Mouse (Mus musculus) thymus, adult 2 months (tissue): ENCODE measurements around the gene Sdccag8. TPM values are rescaled to one million over a fixed set of nuclear protein-coding genes. Genes with fewer than 3 reads are reported as not detected.

Experiments used
- DNase-seq: peaks from one replicate; pipeline ENCODE4 v3.0.0; 2021
- H3K27ac ChIP-seq: fragments of 200-500 bp; 2 replicates; pipeline ENCODE4 v1.5.1; 2012; ENCODE audit warnings: low read length, control low read depth; ENCODE audit not compliant: control insufficient read depth, insufficient read depth
- H3K27me3 ChIP-seq: fragments of 200-500 bp; 2 replicates; pipeline ENCODE4 v1.6.1; 2012; ENCODE audit warnings: mild to moderate bottlenecking, low read length, moderate library complexity, mixed read lengths; ENCODE audit not compliant: control insufficient read depth, insufficient read depth
- H3K36me3 ChIP-seq: fragments of 200-500 bp; 2 replicates; pipeline ENCODE4 v1.6.1; 2012; ENCODE audit warnings: mild to moderate bottlenecking, low read length, moderate library complexity; ENCODE audit not compliant: control insufficient read depth, insufficient read depth
- H3K4me1 ChIP-seq: fragments of 200-500 bp; replicated peaks from 2 replicates; pipeline ENCODE4 v1.6.1; 2012; ENCODE audit warnings: low read length; ENCODE audit not compliant: control insufficient read depth, insufficient read depth
- H3K4me3 ChIP-seq: fragments of 200-500 bp; 2 replicates; pipeline ENCODE4 v1.5.1; 2012; ENCODE audit warnings: mild to moderate bottlenecking, low read length, control low read depth, moderate library complexity; ENCODE audit not compliant: control insufficient read depth, insufficient read depth
- CTCF ChIP-seq: fragments of 200-500 bp; IDR thresholded peaks from 2 replicates; pipeline ENCODE4 v1.5.1; 2012; ENCODE audit warnings: mild to moderate bottlenecking, control low read depth, low read length, moderate library complexity, borderline replicate concordance; ENCODE audit not compliant: control insufficient read depth, poor library complexity, insufficient read depth; ENCODE audit errors: extremely low read depth
- POLR2A ChIP-seq: fragments of 200-500 bp; IDR thresholded peaks from 2 replicates; pipeline ENCODE4 v1.6.1; 2012; ENCODE audit warnings: mild to moderate bottlenecking, low read length, control low read depth, moderate library complexity; ENCODE audit not compliant: control insufficient read depth, poor library complexity, insufficient read depth; ENCODE audit errors: extremely low read depth
- WGBS: fragments of 180-500 bp; shearing (Covaris S2); methylation state at CpG from one replicate; pipeline ENCODE4 v1.1.7; 2018; 5-methylcytosine and 5-hydroxymethylcytosine counted together
- polyA plus RNA-seq: library from polyadenylated mRNA; depleted of rRNA; stranded (reverse); fragments of >200 nt; gene quantifications from 2 replicates; pipeline ENCODE4 v1.2.3, GENCODE M21; 2012

The Sdccag8 gene
- polyA plus RNA-seq, 1 experiment, result 6.2 TPM

DNA sequence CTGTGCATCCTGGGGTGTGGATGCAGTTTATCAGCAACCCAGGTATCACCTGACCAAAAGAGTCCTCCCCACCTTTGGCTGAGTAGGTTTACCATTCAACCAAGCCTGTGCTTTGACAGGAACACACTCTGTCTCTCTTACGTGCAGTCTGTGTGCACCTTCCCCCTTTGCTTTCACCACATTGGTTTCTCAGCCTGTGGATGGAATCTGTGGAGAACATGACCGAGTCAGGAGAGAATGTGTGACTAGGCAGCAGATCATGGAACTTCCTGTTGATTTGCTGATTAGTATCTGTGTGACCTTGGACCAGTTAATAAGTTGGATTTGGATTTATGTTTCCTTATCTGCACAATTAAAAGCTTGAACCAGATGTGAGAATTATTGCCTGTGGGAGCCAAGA is 3.7 kb downstream of the Sdccag8 start:
- H3K4me1 ChIP-seq, result no peaks in the 10 kb centered on the region
- 85% methylated on average over 2 of the region's 2 CpGs for WGBS
- no peaks in the 10 kb centered on the region for H3K27me3 ChIP-seq
- no peak for TF ChIP-seq CTCF
- TF ChIP-seq POLR2A, result no peak
- H3K36me3 ChIP-seq, result no peaks in the 10 kb centered on the region
- H3K27ac ChIP-seq, result no peak overlapping the region
- DNase-seq, result no peak
- no peak overlapping the region for H3K4me3 ChIP-seq

DNA sequence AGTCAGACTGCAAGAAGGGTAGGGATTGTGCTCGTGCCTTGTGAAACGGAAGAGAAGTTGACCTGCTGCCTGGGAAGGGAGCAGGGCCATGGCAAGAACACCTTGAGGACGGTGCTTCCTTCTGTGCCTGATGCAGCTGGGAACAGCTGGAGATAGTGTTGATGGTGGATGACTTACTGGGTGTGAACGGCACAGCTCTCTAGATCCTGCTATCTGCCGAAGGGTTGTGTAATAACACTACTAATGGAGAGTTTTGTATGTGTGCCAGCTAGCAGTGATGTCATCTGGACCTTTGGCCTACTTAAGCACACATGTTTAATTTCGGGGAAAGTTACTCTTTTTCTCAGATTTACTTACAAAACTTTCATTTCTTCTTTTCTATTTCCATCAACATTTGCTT is 4.3 kb downstream of the Sdccag8 start:
- DNase-seq, result no peak
- no peak overlapping the region for H3K4me3 ChIP-seq
- no peaks in the 10 kb centered on the region; the same call in 1 of the 2 replicates for H3K4me1 ChIP-seq
- TF ChIP-seq CTCF (no peak), POLR2A (no peak)
- no peak overlapping the region for H3K27ac ChIP-seq
- 92% methylated on average over 6 of the region's 6 CpGs for WGBS
- H3K36me3 ChIP-seq, result no peaks in the 10 kb centered on the region
- no peaks in the 10 kb centered on the region for H3K27me3 ChIP-seq

- TF ChIP-seq POLR2A, result no peak
- Histone ChIP-seq H3K4me3 (no peak overlapping the region), H3K36me3 (no peaks in the 10 kb centered on the region), H3K27ac (no peak overlapping the region), H3K4me1 (peaks cover 3% of the 10 kb centered on the region; the same call in 1 of the 2 replicates), H3K27me3 (no peaks in the 10 kb centered on the region)
- WGBS, result 34% methylated on average over 1 of the region's 1 CpGs
- no peak for DNase-seq
Measured at GRCm38 (mm10) chr1:176821929-176822328, 7.5 kb downstream of the Sdccag8 start.

- no peak for TF ChIP-seq POLR2A
- 96% methylated on average over 4 of the region's 4 CpGs for WGBS
- no peaks in the 10 kb centered on the region for H3K27me3 ChIP-seq
- no peak for DNase-seq
- no peak overlapping the region for H3K27ac ChIP-seq
- H3K36me3 ChIP-seq, result no peaks in the 10 kb centered on the region
- H3K4me1 ChIP-seq, result peaks cover 3% of the 10 kb centered on the region; the same call in 1 of the 2 replicates
- H3K4me3 ChIP-seq, result no peak overlapping the region
Measured at GRCm38 (mm10) chr1:176822949-176823348, 8.5 kb downstream of the Sdccag8 start.

- Histone ChIP-seq H3K27ac (no peak overlapping the region), H3K27me3 (no peaks in the 10 kb centered on the region), H3K36me3 (no peaks in the 10 kb centered on the region), H3K4me3 (no peak overlapping the region), H3K4me1 (peaks cover 3% of the 10 kb centered on the region; the same call in 1 of the 2 replicates)
- no peak for DNase-seq
- TF ChIP-seq POLR2A (no peak), CTCF (no peak)
- WGBS, result 81% methylated on average over 8 of the region's 8 CpGs
Measured at GRCm38 (mm10) chr1:176823889-176824288, 9.4 kb downstream of the Sdccag8 start.

DNA sequence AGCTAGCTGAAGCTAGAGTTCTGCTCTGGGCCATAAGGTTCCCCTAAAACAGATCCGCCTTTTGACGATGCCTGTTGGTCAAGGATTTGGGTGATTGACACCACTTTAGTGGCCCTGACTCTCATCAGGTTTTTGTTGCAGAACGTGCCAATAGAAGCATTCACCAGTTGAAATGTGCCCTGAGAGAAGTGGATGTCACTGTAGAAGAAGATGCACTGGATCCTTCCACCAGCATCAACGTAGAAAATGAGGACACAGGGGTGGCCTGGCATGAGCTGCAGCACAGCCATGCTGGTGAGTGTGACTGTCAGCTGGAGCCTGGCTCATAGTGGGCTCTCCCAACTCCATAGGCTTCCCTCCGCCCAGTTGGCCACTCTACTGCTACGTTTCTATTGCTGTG is 10.2 kb downstream of the Sdccag8 start:
- no peak for DNase-seq
- peaks cover 3% of the 10 kb centered on the region; the same call in 1 of the 2 replicates for H3K4me1 ChIP-seq
- TF ChIP-seq CTCF, result no peak
- no peak for TF ChIP-seq POLR2A
- H3K27me3 ChIP-seq, result no peaks in the 10 kb centered on the region
- no peak overlapping the region for H3K27ac ChIP-seq
- H3K36me3 ChIP-seq, result no peaks in the 10 kb centered on the region
- 95% methylated on average over 6 of the region's 6 CpGs for WGBS
- H3K4me3 ChIP-seq, result no peak overlapping the region

- Histone ChIP-seq H3K27ac (no peak overlapping the region), H3K4me3 (no peak overlapping the region), H3K4me1 (peaks cover 3% of the 10 kb centered on the region; the same call in 1 of the 2 replicates), H3K36me3 (no peaks in the 10 kb centered on the region), H3K27me3 (no peaks in the 10 kb centered on the region)
- DNase-seq, result no peak
- WGBS, result 96% methylated on average over 4 of the region's 4 CpGs
- TF ChIP-seq CTCF (no peak), POLR2A (no peak)
Measured at GRCm38 (mm10) chr1:176825084-176825483, 10.6 kb downstream of the Sdccag8 start.
